Mouse (Mus musculus) gastrocnemius, adult 2 months (tissue): ENCODE results near the gene Eml1. TPM values are rescaled to one million over a fixed set of nuclear protein-coding genes. Genes with fewer than 3 reads are reported as not detected.

ENCODE experiments used
- DNase-seq: peaks from one replicate; pipeline ENCODE4 v3.0.0; 2022
- H3K27ac ChIP-seq: fragments of 200-600 bp; 2 replicates; pipeline ENCODE4 v1.8.1; 2022; ENCODE audit warnings: mild to moderate bottlenecking
- H3K4me3 ChIP-seq: fragments of 200-600 bp; 2 replicates; pipeline ENCODE4 v1.8.1; 2022; ENCODE audit warnings: mild to moderate bottlenecking, moderate library complexity
- CTCF ChIP-seq: fragments of 200-600 bp; IDR thresholded peaks from 2 replicates; pipeline ENCODE4 v1.8.1; 2022; ENCODE audit warnings: antibody characterized with exemption, mild to moderate bottlenecking, moderate library complexity
- intact Hi-C: fragments of 180-260 bp; cut with DNase I; formaldehyde crosslinking; loops from one replicate; pipeline ENCODE4 v1.15.1; 2025
- total RNA-seq, 2 experiments: library from RNA; stranded (reverse); gene quantifications; 2 replicates each; pipeline ENCODE4 v1.2.3; 2021

The Eml1 gene
- total RNA-seq, 2 experiments from 2014 or later, result 93.4 to 111 TPM

DNA sequence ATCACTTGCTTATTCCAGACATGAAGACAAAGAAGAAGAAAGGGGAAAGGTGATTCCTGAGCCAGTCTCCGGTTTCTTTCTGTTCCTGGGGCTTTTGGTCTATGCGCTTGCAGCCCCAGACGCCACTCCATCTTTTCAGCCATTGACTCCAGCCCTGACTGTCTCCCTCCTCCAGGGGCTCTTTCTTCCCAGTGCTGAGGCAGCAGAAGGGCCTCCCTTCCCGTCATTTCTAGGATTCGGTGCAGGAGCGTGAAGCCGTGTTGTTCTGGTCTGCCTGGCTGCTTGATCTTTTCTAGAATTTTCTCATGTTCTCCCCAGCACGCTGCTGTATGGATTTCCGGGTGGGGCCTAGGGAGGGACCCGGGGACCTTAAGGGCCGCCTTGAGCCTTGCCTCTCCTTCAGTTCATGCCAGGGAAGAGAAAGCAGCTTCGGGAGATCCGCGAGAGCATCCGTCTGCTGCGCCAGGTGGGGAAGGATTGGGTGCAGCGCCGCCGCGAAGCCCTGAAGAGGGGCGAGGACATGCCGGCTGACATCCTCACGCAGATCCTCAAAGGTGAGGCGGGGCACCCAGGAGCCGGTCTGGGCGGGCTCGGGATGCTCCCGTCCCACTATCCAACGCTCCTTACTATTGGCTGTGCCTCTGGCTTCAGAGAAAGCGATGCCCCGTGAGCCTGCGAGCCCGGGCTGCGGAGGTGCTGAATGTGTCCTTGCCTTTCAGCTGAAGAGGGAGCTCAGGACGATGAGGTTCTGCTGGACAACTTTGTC lies 18.2 kb upstream of the Eml1 start:
- H3K27ac ChIP-seq, result no peak overlapping the region
- intact Hi-C loops, result no loop called here
- no peak for TF ChIP-seq CTCF
- DNase-seq, result no peak
- peak overlapping the region; percentile 23; the same call in 1 of the 2 replicates for H3K4me3 ChIP-seq

DNA sequence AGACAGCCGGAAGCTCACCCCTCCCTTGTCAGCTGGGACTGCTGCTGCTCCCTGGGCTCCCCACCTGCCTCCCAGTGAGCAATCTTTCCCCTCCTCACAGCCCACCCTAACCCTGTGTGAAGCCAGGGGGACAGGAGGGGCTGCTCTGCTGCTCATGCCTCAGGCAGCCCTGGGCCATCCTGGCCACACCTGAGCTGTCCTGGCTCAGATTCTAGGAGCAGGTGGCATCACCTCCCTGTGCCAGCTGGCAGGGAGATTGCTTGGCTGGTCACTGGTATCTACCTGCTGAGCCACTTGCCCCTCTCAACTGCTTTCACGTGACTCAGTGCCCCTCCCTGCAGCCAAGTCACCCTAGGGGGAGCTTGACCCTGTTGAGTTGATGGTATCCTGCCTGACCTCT lies 16.5 kb upstream of the Eml1 start:
- intact Hi-C loops, result no loop called here
- Histone ChIP-seq H3K27ac (no peak overlapping the region), H3K4me3 (no peak overlapping the region)
- DNase-seq, result no peak
- TF ChIP-seq CTCF, result no peak

DNA sequence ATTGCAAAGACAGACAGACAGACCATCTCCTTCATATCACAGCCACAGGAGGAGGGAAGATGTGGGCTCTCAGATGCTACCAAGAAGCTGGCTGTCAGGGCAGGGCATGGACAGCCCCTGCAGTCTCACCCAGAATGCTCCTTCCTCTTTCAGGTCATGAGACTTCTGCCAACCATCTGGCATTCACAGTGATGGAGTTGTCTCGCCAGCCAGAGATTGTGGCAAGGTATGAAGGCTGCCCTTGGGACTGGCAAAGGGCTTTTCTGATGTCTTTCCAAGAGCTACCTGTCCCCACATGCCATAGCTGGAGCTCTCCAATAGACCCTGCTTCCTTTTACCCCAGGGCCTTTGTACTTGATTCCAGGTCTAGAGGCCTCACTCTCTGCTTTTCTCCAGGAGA lies 15.5 kb upstream of the Eml1 start:
- no peak for TF ChIP-seq CTCF
- H3K4me3 ChIP-seq, result no peak overlapping the region
- no peak for DNase-seq
- intact Hi-C loops, result no loop called here
- H3K27ac ChIP-seq, result no peak overlapping the region

DNA sequence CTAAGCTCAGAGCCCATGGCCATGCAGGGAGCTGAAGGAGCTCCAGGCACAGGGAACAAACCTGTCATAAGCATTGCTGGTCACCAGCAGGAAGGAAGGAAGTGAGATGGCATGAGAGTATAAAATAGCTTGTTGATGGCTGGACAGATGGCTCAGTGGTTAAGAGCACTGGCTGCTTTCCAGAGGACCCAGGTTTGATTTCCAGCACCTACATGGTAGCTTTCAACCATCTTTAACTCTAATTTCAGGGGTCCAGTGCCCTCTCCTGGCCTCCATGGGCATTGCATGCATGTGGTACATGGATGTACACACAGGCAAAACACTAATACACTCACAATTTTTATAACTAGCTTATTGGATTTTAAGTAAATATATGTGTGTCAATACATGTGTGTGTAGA lies 14.8 kb upstream of the Eml1 start:
- intact Hi-C loops, result no loop called here
- peak; percentile 12; the same call in 1 of the 2 replicates for TF ChIP-seq CTCF
- no peak for DNase-seq
- no peak overlapping the region for H3K4me3 ChIP-seq
- H3K27ac ChIP-seq, result no peak overlapping the region

DNA sequence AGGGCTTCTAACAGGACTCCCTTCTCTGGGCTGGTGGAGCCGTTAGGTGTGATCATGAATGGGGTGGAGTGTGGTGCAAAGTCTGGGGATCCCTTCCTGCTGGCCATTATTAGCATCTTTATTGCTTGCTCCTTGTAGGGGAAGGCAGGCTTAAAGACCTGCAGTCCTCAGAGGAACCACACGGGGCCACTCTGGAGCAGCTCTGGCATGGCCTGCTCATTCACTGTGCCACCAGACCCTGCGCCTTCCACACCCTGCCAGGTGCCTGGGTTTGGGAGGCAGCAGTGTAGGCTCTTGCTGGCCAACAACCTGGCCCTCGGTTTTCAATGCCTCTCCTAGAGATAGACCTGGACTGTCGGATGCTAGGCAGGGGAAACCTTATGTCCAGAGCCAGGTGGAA lies 7.0 kb upstream of the Eml1 start:
- intact Hi-C loops, result loop anchor here (1.0 kb wide), 2 partner anchors 59 to 131 kb away; no protein-coding TSS in a partner anchor
- Histone ChIP-seq H3K27ac (peak overlapping the region; percentile 38; the same call in 1 of the 2 replicates), H3K4me3 (no peak overlapping the region)
- peak; percentile 88 for DNase-seq
- TF ChIP-seq CTCF, result peak; percentile 96

DNA sequence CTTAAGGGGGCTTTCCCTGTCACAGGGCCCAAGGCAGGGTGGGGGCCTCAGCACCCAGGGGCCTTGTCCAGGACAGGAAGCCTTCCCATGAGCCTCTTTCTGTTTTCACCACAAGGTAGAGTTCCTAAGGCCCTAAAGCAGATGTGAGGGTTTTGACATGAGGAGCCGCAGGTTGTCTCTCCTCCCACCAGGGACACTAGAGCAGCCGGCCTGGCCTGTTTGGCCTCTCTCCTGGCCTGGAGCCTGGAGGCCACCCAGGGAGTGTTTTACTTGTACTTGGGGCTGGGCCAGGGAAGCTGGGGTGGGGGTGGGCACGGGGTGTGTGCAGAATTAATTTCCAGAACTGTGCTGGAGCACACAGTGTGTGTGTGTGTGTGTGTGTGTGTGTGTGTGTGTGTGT lies 5.4 kb upstream of the Eml1 start:
- TF ChIP-seq CTCF, result peak; percentile 53
- DNase-seq, result peak; percentile 85
- Histone ChIP-seq H3K27ac (peak overlapping the region; percentile 67), H3K4me3 (no peak overlapping the region)
- intact Hi-C loops, result no loop called here

DNA sequence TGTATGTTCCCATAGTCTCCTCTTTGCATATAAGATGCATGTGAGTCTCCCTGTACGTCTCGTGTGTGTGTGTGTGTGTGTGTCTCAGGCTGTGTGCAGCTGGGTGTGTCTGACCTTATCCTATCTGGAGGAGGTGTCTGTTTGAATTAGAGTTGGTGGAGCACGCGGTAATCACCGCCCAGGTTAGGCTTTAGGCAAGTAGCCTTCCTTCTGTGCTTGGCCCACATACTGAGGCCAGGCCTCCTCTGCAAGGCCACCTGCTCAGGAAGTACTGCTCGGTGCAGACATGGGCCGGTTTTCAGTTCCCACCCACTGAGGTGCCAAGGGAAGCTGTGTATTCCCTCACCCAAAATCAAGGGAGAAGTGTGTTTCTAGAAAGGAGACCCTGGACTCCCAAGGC lies 4.9 kb upstream of the Eml1 start:
- no peak for TF ChIP-seq CTCF
- Histone ChIP-seq H3K27ac (peak overlapping the region; percentile 62), H3K4me3 (no peak overlapping the region)
- intact Hi-C loops, result no loop called here
- DNase-seq, result no peak

DNA sequence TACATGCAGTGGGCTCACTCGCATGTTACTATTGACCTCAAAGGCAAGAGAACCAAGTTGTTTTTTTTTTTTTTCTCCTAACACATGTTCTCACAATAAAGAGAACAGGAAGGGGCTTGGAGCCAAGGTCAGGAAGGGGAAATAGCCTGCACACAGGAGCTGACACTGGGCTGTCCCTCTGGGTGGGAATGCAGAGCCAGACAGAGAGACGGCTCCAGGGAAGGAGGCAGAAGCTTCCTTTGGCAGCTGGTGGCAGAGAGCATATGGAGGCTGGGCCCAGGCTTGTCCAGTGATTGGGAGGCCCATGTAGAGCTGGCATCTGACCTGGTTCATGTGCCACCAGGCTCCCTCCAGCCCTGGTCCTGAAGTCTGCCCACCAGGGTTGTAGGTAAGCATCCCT lies 2.8 kb upstream of the Eml1 start:
- intact Hi-C loops, result no loop called here
- Histone ChIP-seq H3K4me3 (no peak overlapping the region), H3K27ac (peak overlapping the region; percentile 59)
- no peak for TF ChIP-seq CTCF
- peak; percentile 39 for DNase-seq

DNA sequence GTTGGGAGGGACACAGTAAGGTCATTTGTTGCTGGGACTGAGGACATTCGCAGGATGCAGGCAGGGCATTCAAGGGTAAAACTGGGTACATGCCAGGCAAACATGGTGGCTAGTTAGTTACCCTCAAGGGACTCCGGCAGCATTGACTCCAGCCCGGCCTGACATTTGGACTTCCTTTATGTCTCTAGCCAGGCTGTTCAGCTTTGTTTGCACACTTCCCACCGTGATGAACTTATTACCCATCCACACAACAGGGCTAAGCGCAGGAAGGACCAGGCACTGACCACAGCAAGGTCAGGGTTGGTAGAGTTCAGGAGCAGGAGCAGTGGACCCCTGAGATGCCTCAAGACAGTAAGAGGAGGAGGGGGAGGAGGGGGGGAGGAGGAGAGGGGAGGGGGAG lies 1.8 kb upstream of the Eml1 start:
- intact Hi-C loops, result no loop called here
- peak overlapping the region; percentile 59 for H3K27ac ChIP-seq
- no peak for TF ChIP-seq CTCF
- no peak for DNase-seq
- H3K4me3 ChIP-seq, result no peak overlapping the region

DNA sequence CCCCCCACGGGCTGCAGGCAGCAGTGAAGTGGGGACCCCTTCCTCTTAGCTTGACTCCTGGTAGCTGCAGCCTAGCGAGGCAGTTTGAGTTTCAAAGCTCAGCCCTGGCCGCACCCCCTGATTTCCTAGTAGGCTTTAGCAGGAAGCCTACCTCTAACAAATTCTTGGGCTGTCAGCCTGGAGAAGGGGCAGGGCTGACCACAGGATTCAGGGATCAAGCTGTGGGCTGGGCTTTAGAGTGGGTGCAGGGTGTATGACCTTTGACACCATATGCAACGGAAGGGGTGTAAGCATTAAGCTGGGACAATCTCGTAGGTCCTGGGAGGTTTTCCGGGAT lies 640 bp downstream of the Eml1 start:
- no peak for TF ChIP-seq CTCF
- Histone ChIP-seq H3K27ac (peak overlapping the region; percentile 98), H3K4me3 (peak overlapping the region; percentile 71)
- no peak for DNase-seq
- intact Hi-C loops, result no loop called here

DNA sequence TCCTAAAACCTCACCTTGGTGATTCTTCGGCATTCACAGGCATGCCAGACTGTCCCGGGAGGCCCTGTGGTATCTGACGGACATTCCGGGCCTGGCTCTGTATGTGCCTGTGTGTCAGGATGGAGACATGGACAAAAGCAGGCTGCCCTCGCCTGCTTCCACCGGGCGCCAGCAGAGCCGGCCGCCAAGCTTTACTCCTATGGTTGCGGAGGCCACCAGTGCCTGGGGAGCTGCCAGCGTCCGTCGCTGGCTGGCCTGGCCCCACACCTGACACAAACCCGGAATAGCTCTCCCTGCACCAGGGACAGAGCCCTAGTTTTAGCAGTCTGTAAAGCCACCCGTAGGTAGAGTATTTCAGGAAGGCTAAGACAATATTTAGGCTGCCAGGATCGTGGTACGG lies 1.5 kb downstream of the Eml1 start:
- peak overlapping the region; percentile 71 for H3K4me3 ChIP-seq

DNA sequence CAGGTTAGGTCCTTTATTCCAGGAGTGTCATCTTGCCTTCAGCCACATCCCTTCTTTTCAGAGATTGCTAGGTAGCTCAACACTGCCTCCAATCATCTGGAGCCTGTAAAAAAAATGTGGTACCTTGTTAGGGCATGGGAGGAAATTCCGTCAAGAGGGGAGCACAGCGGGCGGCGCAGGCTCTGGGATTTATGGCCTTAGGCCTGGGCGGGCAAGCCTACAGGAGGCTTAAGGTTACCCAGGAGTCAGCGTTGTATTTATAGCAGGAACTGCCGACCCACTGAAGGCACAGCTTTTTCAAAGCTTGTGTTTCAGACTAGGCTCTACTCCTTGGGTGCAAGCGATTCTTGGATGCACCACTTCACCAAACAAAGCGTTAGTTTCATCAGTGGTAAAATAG lies 2.9 kb downstream of the Eml1 start:
- Histone ChIP-seq H3K27ac (peak overlapping the region; percentile 98), H3K4me3 (peak overlapping the region; percentile 71)
- TF ChIP-seq CTCF, result no peak
- peak; percentile 84 for DNase-seq
- intact Hi-C loops, result loop anchor here (2.0 kb wide), 1 partner anchor 13 kb away; no protein-coding TSS in a partner anchor

More for the DNA sequence above, 1.5 kb downstream of the Eml1 start:
- H3K27ac ChIP-seq, result peak overlapping the region; percentile 98
- intact Hi-C loops, result loop anchor here (2.0 kb wide), 1 partner anchor 15 kb away; no protein-coding TSS in a partner anchor
- no peak for TF ChIP-seq CTCF
- peak; percentile 91 for DNase-seq

DNA sequence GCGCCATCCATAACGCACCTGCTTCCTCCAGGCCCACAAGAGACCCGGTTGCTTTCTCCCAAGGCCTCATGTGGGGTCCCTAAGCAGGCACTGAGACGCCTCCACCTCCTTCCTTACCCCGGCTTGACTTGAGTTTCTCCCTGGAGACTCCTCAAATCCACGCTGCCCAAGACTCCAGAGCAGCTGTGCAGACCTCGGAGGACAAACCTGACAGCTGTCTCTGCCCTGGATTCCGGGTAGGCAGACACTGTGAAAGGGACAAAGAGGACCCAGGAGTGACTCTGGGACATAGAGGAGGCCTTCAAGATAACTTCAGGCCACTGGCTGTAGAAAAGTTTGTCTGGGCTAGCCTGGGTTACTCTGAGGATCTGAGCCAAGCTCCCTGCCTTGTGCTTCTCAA lies 3.9 kb downstream of the Eml1 start:
- intact Hi-C loops, result no loop called here
- Histone ChIP-seq H3K27ac (peak overlapping the region; percentile 98), H3K4me3 (peak overlapping the region; percentile 54)
- no peak for TF ChIP-seq CTCF
- no peak for DNase-seq
